Mouse (Mus musculus): ENCODE data around the gene Thsd4.
"Not testable (repeated sequence)": the region's sequence is repeated elsewhere in the genome, so short reads cannot be mapped to it uniquely, and the experiment has no call there.

Thsd4 gene

GRCm38 (mm10) chr9:60307469-60307868 is 214.4 kb downstream of the Thsd4 start:
- DNase-seq (ENCODE audit: low spot score), result no peak

- DNase-seq (ENCODE audit: low spot score), result no peak
These were observed 215.6 kb downstream of the Thsd4 start for GRCm38 (mm10) chr9:60306241-60306640.

GRCm38 (mm10) chr9:60305204-60305840 is 216.5 kb downstream of the Thsd4 start:
- DNase-seq (ENCODE audit: low spot score), result no peak

GRCm38 (mm10) chr9:60296276-60296675 is 225.6 kb downstream of the Thsd4 start:
- no peak for DNase-seq (ENCODE audit: low spot score)

- no peak for DNase-seq (ENCODE audit: low spot score)
These were observed 226.6 kb downstream of the Thsd4 start for GRCm38 (mm10) chr9:60295199-60295598.

GRCm38 (mm10) chr9:60293129-60293528 is 228.7 kb downstream of the Thsd4 start:
- DNase-seq (ENCODE audit: low spot score), result no peak

- no peak for DNase-seq (ENCODE audit: low spot score)
These were observed 231.1 kb downstream of the Thsd4 start for GRCm38 (mm10) chr9:60290780-60291179.

- DNase-seq (ENCODE audit: low spot score), result no peak
These were observed 233.1 kb downstream of the Thsd4 start for GRCm38 (mm10) chr9:60288789-60289188.

GRCm38 (mm10) chr9:60286390-60286789 is 235.5 kb downstream of the Thsd4 start:
- DNase-seq (ENCODE audit: low spot score), result no peak

- DNase-seq (ENCODE audit: low spot score), result no peak
These were observed 236.8 kb downstream of the Thsd4 start for GRCm38 (mm10) chr9:60285047-60285462.

- DNase-seq (ENCODE audit: low spot score), result no peak
These were observed 237.5 kb downstream of the Thsd4 start for GRCm38 (mm10) chr9:60284318-60284717.

- no peak for DNase-seq (ENCODE audit: low spot score)
These were observed 238.3 kb downstream of the Thsd4 start for GRCm38 (mm10) chr9:60283546-60283945.

- DNase-seq (ENCODE audit: low spot score), result no peak
These were observed 240.6 kb downstream of the Thsd4 start for GRCm38 (mm10) chr9:60281281-60281680.

- DNase-seq (ENCODE audit: low spot score), result no peak
These were observed 241.1 kb downstream of the Thsd4 start for GRCm38 (mm10) chr9:60280786-60281185.

GRCm38 (mm10) chr9:60279556-60279955 is 242.3 kb downstream of the Thsd4 start:
- peak; percentile 44 for DNase-seq (ENCODE audit: low spot score)

- no peak for DNase-seq (ENCODE audit: low spot score)
These were observed 245.5 kb downstream of the Thsd4 start for GRCm38 (mm10) chr9:60276351-60276750.

- DNase-seq (ENCODE audit: low spot score), result no peak
These were observed 246.3 kb downstream of the Thsd4 start for GRCm38 (mm10) chr9:60275410-60276159.

GRCm38 (mm10) chr9:60274503-60274902 is 247.3 kb downstream of the Thsd4 start:
- DNase-seq (ENCODE audit: low spot score), result no peak

- DNase-seq (ENCODE audit: low spot score), result not testable (repeated sequence)
These were observed 249.5 kb downstream of the Thsd4 start for GRCm38 (mm10) chr9:60272345-60272744.

GRCm38 (mm10) chr9:60271940-60272339 is 249.9 kb downstream of the Thsd4 start:
- no peak for DNase-seq (ENCODE audit: low spot score)

GRCm38 (mm10) chr9:60269807-60270206 is 252.0 kb downstream of the Thsd4 start:
- no peak for DNase-seq (ENCODE audit: low spot score)

GRCm38 (mm10) chr9:60267273-60267626 is 254.6 kb downstream of the Thsd4 start:
- DNase-seq (ENCODE audit: low spot score), result no peak

- no peak for DNase-seq (ENCODE audit: low spot score)
These were observed 255.1 kb downstream of the Thsd4 start for GRCm38 (mm10) chr9:60266583-60267272.
